Mouse (Mus musculus) left cerebral cortex, postnatal 36 days (tissue): ENCODE results near the gene Gm20431. TPM values are rescaled to one million over a fixed set of nuclear protein-coding genes. Genes with fewer than 3 reads are reported as not detected.
"Not testable (repeated sequence)": the region's sequence is repeated elsewhere in the genome, so short reads cannot be mapped to it uniquely, and the experiment has no call there.

Experiments
- DNase-seq, 2 experiments: peaks; one replicate each; pipeline ENCODE4 v3.0.0; 2021 to 2022; ENCODE audit warnings: low spot score in 2 of 2, mixed read lengths in 1 of 2
- intact Hi-C: fragments of 180-260 bp; cut with DNase I; formaldehyde crosslinking; loops from one replicate; pipeline ENCODE4 v1.15.1; 2025
- total RNA-seq, 2 experiments: library from RNA; stranded (reverse); gene quantifications; 2 replicates each; pipeline ENCODE4 v1.2.3; 2021

Gm20431 gene
- total RNA-seq, 2 experiments from 2014 or later: 42.3 to 46.8 TPM

GRCm38 (mm10) chr2:167669398-167669797 is 8.1 kb upstream of the Gm20431 start:
- no peak for DNase-seq
- intact Hi-C loops: no loop called here

DNA sequence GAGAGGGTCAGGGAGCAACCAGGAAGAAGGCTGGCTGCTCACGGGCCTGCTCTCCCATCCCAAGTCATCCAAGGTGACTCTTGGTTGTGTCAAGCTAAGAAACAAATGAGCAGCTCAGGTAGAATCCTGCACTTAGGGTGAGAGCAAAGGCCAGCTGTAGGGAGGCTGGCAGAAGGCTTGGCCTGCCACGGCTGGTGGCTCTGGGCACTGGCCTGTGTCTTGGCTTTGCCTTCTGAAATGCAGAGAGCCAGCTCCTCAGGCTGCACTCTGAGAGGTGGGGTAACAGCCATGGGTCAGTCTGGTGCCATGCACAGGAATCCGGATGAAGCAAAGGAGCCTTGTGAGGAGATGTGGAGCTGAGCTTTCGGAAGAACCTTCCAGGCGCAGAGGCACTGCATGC is 7.1 kb upstream of the Gm20431 start:
- intact Hi-C loops: no loop called here
- DNase-seq: no peak

GRCm38 (mm10) chr2:167665972-167666713 is 4.8 kb upstream of the Gm20431 start:
- no peak for DNase-seq
- intact Hi-C loops: no loop called here

DNA sequence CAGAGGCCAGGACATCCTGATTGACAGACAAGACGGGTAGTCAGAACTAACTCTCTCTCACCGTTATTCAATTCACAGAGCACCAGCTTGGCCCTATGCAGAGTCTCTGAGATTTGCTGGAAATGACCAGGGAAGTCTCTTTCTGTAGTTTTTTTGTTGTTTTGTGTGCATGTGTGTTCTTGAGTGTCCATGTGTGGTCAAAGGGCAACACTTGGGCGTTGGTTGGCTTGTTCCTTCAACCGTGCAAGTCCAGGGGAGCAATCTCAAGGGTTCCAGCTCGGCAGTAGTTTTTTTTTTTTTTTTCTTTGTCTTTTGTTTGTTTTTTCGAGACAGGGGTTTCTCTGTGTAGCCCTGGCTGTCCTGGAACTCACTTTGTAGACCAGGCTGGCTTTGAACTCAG is 1.4 kb upstream of the Gm20431 start:
- DNase-seq: no peak
- intact Hi-C loops: no loop called here

DNA sequence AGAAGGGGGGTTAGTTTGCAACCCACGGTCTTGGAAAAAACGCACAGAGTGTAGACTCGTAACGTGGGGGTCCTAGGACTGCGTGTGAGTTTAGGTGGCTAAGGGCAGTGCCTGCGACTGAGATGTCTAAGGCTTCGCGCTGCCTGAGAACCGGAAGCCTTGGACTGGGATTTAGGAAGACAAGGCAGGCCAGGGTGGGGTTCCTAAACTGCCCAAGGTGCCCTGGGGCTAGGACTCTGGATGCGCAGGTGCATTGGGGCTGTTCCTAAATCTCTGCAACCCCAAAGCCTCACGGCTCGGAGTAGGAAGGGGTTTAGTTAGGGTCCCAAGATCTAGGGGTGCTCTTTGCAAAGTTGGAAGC is 705 bp downstream of the Gm20431 start:
- intact Hi-C loops: no loop called here
- no peak for DNase-seq

DNA sequence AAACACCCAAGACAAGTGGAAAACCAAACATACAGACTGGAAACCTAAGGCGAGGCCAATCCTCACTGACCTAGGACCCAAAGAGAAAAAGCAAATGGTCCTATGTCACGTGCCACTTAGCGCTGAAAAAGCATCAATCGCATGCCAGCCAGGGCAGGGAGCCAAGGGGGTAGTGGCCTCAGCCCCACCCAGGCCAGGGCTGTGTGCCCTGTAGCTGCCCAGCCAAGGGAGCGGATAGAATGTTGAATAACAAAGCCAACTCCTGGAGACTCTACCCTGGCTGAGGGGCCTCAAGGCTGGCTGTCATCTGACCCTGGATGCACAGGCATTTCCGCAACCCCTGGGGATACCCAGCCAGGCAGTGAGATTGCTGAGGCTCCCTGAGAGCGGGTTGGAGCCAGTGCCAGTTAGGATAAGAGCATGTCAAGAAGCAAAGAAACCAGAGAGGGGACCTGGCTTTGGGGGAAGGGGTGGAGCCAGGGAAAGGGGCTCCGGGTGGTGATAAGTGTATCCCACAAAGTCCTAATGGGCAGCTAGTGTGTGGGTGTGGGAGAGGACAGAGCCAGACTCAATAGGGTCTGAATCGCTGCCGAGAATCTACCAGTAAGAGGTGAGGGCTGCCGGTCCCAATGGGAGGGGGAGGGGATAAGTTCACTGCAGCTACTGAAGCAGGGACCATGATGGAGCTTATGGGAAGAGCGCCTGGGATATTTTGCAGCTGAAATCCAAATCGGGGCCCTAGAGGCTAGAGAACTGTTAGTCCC is 1.3 kb downstream of the Gm20431 start:
- DNase-seq: no peak
- intact Hi-C loops: no loop called here

DNA sequence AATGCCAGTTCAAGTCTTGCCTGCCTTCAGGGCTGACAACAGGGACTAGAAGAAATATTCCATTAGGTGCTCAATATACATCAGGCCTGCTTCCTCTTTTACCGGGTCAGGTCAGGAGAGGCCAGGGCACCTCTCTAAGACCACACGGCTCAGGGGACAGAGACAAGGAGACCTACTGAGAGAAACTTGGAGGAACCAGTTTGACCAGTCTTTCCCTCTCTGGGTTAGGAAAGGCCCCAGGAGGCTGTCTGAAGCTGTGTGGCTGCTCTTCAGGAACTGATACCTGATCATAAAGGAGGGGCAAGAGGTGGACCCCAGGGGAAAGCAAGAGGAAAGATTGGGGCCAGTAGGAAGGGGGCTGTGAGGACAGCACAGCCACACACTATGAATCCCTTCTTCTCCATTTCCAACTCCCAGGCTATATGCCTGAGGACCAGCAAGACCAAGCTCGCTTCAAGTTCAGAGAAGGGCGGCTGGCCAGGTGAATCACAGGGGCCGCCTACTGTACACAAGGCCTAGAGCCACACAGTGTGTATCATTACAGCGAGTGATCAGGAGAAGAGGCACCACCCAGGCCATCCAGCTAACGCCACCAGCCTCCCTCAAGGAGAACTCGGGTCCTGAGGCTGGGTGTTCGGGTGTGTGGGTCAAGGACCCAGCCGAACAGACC is 2.0 kb downstream of the Gm20431 start:
- intact Hi-C loops: no loop called here

GRCm38 (mm10) chr2:167658712-167659111 is 2.6 kb downstream of the Gm20431 start:
- no peak for DNase-seq
- intact Hi-C loops: no loop called here

More for the DNA sequence above, 2.0 kb downstream of the Gm20431 start:
- no peak for DNase-seq

- no peak for DNase-seq
- intact Hi-C loops: no loop called here
Observed at GRCm38 (mm10) chr2:167657973-167658372, 3.3 kb downstream of the Gm20431 start.

- intact Hi-C loops: no loop called here
- DNase-seq: no peak
Observed at GRCm38 (mm10) chr2:167656629-167657478, 4.4 kb downstream of the Gm20431 start.

DNA sequence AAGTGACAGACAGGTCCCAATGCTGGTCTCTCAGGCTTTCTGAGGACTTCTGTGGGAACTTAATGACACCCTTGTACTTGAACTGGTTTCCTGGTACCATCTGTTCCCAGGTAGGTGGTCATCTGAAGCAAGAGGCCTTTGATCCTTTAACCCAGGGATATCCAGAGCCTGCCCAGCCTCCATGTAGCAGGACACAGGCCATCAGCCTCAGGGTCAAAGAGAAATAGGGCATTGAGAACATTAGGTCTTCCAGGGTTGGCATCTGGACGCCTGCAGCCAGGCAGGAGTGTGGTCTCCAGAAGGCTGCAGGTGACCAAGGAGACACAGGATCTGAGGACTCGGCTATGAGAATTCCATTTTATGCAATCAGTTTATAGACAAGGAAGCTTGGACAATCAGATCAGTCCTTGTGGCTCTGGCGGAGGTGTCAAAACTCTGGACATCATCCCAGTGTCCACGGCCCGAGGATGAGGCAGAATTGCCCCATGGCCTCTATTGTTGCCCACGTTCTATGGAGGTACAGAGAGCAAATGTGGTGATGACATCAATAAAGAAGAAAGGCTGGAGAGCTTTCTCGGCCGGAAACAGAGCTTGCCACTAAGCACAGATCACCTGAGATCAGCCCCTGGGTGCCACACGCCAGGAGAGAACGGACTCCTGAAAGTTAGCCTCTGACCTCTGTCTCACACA is 6.2 kb downstream of the Gm20431 start:
- intact Hi-C loops: no loop called here
- DNase-seq: no peak

DNA sequence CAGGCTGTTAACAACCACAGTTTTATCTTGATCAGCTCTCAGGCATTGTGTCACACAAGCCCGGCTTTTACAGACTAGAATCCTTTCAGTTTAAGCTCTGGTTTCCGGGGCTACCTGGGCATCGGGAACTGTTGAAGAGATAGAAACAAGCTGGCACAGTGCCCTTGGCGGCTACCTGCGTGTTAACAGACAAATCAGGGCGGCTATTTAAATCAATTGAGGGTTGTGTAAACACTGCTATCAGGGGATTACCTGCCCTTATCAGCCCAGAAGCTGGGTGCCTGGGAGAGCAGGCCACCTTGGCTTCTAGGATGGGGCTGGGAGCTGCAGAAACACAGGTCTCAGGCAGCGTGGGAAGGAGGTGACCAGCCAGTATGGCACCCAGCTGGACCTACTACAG is 8.6 kb downstream of the Gm20431 start:
- DNase-seq: no peak
- intact Hi-C loops: no loop called here

- intact Hi-C loops: no loop called here
- DNase-seq: no peak
Observed at GRCm38 (mm10) chr2:167651622-167652021, 9.7 kb downstream of the Gm20431 start.

DNA sequence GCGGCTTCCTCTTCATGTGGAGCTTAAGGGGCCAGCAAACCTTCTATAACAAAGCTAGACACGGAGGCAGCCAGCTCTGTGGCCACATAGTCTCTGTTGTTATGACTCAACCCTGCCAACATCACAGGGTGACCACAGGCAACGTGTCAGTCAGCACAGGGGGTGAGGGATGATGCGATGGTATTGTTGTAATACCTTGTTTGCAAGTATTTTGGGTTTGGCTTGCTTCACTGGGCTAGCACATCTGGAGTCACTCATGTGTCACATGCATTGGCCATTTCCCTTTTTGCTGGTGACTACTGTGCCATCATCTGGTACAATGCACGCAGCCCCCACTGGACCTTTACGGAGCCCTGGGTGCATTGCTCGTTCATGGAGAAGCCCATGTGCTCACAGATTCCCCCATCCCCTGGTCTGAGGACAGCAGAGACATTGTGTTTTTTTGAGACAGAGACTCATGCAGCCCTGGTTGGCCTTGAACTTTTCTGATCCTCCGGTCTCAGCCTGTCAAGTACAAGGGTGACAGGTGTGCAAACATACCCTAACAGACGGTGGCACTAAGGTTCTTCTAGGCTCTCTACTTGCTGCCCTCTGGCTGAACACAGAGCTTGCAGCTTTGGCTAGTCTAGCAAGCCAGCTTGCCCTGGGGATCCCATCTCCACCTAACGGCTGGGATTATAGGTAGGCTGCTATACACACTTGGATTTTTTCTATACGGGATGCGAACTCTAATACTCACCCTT is 11.8 kb downstream of the Gm20431 start:
- intact Hi-C loops: no loop called here
- no peak for DNase-seq

DNA sequence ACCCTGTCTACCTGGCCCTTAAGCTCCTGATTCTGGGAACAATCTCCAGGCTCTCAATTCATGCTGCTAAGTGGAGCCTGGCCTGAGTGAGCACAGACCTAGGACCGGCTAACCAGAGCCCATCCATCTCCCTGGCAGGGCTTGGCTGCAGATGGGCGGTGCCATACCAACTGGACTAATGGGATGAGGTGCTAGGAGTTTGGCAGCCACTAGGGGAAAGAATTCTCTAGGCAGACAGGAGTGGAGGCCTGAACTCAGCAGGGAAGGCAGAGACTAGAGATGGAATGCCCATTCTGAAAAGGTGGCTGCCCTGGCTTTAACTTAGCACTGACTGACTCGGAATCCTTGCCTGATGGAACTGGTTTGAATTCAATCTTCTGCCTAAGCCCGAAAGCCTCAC is 14.9 kb downstream of the Gm20431 start:
- no peak for DNase-seq
- intact Hi-C loops: no loop called here

DNA sequence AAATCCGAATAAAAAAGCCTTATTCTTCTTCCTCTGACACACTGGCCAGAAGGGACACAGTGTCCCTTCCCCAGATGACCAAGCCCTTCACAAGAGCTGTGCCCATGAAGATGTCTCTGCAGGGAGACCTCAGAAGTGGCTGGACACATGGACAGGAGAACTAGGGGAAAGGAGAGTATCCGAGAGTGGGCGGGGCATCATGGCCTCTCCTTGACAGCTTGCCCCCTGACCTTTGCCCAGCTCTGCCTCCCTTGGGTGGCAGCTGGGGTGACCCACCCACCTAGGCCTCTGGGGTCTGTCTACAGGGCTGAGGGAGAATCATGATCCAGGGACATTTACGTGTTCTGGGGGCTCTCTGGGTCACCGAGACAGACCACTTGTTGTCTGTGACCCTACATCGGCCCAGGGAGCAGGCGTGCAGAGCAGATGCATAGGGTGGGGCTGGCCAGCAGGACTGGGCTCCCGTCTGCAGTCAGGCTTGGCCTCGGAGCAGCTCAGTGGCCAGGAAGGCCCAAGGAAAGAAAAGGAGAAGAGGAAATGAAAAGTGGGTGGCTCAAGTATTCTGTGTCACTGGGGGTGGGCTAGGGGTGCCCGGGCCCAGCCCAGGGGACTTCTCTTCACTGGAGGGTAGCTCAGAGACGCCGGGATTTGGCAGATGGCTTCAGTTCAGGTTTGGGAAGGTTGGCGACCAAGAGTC is 17.8 kb downstream of the Gm20431 start:
- intact Hi-C loops: not testable (repeated sequence)

GRCm38 (mm10) chr2:167642164-167642563 is 19.1 kb downstream of the Gm20431 start:
- intact Hi-C loops: no loop called here

More for the DNA sequence above, 17.8 kb downstream of the Gm20431 start:
- not testable (repeated sequence) for DNase-seq

DNA sequence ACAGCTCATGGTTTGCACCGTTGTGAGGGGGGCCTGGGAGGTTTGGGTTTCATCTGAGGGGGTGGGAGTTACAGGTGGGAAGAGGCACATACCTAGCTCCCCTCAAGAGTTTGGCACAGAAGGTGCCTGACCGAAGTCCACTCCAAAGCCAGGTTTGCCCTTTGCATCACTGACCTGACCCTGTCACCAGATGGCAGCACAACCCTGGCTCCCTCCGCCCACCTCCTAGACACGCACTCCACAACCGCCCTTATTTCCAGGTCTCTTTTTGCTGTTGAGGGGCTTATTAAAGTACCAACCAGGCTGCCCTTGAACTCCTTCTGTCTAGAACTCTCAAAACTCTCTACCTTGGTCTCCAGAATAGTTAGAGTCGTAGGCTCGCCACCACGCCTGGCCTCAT is 20.0 kb downstream of the Gm20431 start:
- no peak for DNase-seq
- intact Hi-C loops: loop anchor here (2.0 kb wide), 1 partner anchor 33 kb away; no protein-coding TSS in a partner anchor

More at GRCm38 (mm10) chr2:167642164-167642563, 19.1 kb downstream of the Gm20431 start:
- no peak for DNase-seq
